Mouse (Mus musculus) forebrain, embryonic 11.5 days (tissue): Measurements from ENCODE around the gene Sp6. TPM values are rescaled to one million over a fixed set of nuclear protein-coding genes. Genes with fewer than 3 reads are reported as not detected.

Source experiments
- ATAC-seq: fragments of 200-750 bp; cut with Nextera tagmentation; replicated peaks from 2 replicates; pipeline ENCODE4 v1.8.0; 2017; ENCODE audit warnings: moderate TSS enrichment; ENCODE audit not compliant: low FRiP score
- DNase-seq: peaks from one replicate; pipeline ENCODE4 v3.0.0-alpha.2; 2017; ENCODE audit warnings: low spot score
- H3K27ac ChIP-seq: fragments of 300-500 bp; sonication (generic); 2 replicates; pipeline ENCODE4 v1.5.1; 2014; ENCODE audit warnings: low read depth, low read length
- H3K27me3 ChIP-seq: fragments of 300-500 bp; sonication (generic); 2 replicates; pipeline ENCODE4 v1.6.1; 2014; ENCODE audit warnings: mild to moderate bottlenecking, low read length, mixed read lengths; ENCODE audit not compliant: control insufficient read depth, insufficient read depth
- H3K36me3 ChIP-seq: fragments of 300-500 bp; sonication (generic); 2 replicates; pipeline ENCODE4 v1.6.1; 2014; ENCODE audit warnings: mild to moderate bottlenecking, low read length, moderate library complexity, mixed read lengths; ENCODE audit not compliant: control insufficient read depth, insufficient read depth
- H3K4me1 ChIP-seq: fragments of 300-500 bp; sonication (generic); replicated peaks from 2 replicates; pipeline ENCODE4 v1.6.1; 2014; ENCODE audit warnings: low read length, mixed read lengths; ENCODE audit not compliant: control insufficient read depth, insufficient read depth
- H3K4me2 ChIP-seq: fragments of 300-500 bp; sonication (generic); 2 replicates; pipeline ENCODE4 v1.6.1; 2014; ENCODE audit warnings: low read depth, mild to moderate bottlenecking, low read length, moderate library complexity, mixed read lengths; ENCODE audit not compliant: severe bottlenecking
- H3K4me3 ChIP-seq: fragments of 300-500 bp; sonication (generic); 2 replicates; pipeline ENCODE4 v1.5.1; 2014; ENCODE audit warnings: low read depth, low read length
- H3K9ac ChIP-seq: fragments of 300-500 bp; sonication (generic); 2 replicates; pipeline ENCODE4 v1.6.1; 2014; ENCODE audit warnings: low read length
- H3K9me3 ChIP-seq: fragments of 300-500 bp; sonication (generic); 2 replicates; pipeline ENCODE4 v1.6.1; 2016; ENCODE audit warnings: low read length, mixed read lengths; ENCODE audit not compliant: control insufficient read depth
- WGBS: fragments of 180-500 bp; shearing (Covaris S2); extraction: QIAGEN DNeasy Blood & Tissue Kit; methylation state at CpG from one replicate; pipeline ENCODE4 v1.1.7; 2014; 5-methylcytosine and 5-hydroxymethylcytosine counted together
- polyA plus RNA-seq: library from polyadenylated mRNA; unstranded; fragments of >200 nt; fragmentation: Nextera tagmentation; extraction: Ambion mirVana; gene quantifications from 2 replicates; pipeline ENCODE4 v1.2.1, GENCODE M21; 2014

Sp6 gene
- polyA plus RNA-seq, result 0.17 TPM in 1 of 2 replicates, not detected in the other

DNA sequence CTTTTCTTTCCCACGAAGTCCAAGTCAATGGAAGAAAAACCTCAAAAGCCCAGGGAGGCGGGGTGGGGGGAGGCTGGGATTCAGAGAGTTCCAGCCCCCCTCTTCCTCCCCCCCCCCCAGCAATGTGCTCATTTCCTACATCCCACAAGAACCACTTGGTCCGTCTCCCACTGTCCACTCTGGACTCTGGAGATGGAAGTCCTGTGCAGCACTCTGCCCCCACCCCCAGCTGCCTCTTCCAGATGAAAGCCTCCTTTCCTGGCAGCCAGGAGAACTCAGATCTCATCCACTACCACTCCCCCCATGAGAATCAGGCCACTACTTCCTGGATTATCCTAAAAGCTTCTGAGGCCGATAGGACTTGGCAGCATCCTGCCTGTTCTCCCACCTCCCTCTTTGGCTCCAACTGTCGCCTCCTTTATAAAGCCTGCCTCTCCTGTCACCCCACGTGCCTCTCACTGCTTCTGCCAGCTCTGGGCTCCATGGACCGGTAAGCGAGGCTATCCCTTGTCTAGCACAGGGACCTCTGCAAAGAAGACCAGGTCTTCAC is at the start of gene Sp6:
Gene Sp6 (plus strand): TSS at position 274 of the 550 bp plus-strand sequence.
- Histone ChIP-seq H3K36me3 (no peaks in the 10 kb centered on the region), H3K4me1 (no peaks in the 10 kb centered on the region; the same call in 1 of the 2 replicates), H3K4me3 (no peak within 1 kb of the TSS), H3K9me3 (no peaks in the 10 kb centered on the region), H3K27me3 (peaks cover 24% of the 10 kb centered on the region), H3K9ac (no peak within 1 kb of the TSS), H3K27ac (no peak within 1 kb of the TSS), H3K4me2 (no peak within 1 kb of the TSS)
- 42% methylated on average over 8 of the region's 8 CpGs for WGBS
- DNase-seq (no peak), ATAC-seq (no peak)

DNA sequence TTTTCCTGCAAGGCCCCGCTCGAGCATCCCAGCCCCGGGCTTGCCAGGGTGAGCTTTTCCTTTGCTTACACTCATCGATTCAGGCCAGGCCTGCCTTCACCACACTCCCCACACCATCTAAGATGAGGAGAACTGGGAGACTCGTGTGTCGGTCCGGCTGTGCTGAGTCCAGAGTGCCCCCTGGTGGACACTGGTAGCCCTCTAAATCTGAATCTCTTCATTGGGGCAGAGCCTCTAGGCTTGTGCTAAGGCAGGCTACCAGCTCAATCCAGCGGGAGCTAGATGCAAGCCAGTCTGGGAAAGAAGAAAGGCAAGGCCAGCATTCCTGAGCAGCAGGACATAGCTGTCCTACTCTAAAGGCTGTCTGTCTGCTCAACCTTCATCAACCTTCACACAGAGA is 49.6 kb upstream of the Sp6 start:
- peak; percentile 91 for DNase-seq
- Histone ChIP-seq H3K36me3 (peaks cover 6% of the 10 kb centered on the region; the same call in 1 of the 2 replicates), H3K4me1 (no peaks in the 10 kb centered on the region), H3K9ac (no peak overlapping the region), H3K27ac (no peak overlapping the region), H3K4me3 (no peak overlapping the region), H3K9me3 (no peaks in the 10 kb centered on the region), H3K27me3 (no peaks in the 10 kb centered on the region), H3K4me2 (no peak overlapping the region)
- 24% methylated on average over 8 of the region's 8 CpGs for WGBS
- 0 out of 2 replicates have a peak, but pooled peaks have one; percentile 51 for ATAC-seq

DNA sequence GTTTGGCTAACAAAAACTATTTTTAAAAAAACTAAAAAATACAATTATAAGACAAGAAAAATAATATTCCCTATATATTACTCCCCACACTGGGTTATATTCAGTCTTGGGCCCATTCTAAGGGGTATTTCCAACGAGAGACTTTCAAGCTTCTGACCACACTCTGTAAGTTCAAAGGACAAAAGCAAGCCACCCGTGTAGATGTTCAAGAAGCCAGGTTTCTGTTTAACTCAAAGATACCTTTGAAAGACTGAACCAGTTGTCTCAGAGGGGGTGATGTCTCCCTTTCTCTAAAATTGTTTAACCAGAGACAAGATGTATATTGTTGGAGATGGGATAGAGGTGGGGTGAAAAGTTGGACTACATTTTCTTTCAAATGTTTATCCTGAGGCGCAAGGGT is 47.0 kb upstream of the Sp6 start:
- Histone ChIP-seq H3K4me1 (no peaks in the 10 kb centered on the region), H3K4me3 (no peak overlapping the region), H3K4me2 (no peak overlapping the region), H3K9ac (no peak overlapping the region), H3K27me3 (no peaks in the 10 kb centered on the region), H3K9me3 (no peaks in the 10 kb centered on the region), H3K27ac (no peak overlapping the region), H3K36me3 (peaks cover under 1% of the 10 kb centered on the region; the same call in 1 of the 2 replicates)
- ATAC-seq, result no peak
- 93% methylated on average over 3 of the region's 3 CpGs for WGBS
- DNase-seq, result no peak

- Histone ChIP-seq H3K9ac (no peak overlapping the region), H3K27ac (no peak overlapping the region)
Observed at GRCm38 (mm10) chr11:96966914-96967543, 46.2 kb upstream of the Sp6 start.

GRCm38 (mm10) chr11:96967544-96968269 is 45.5 kb upstream of the Sp6 start:
- no peak overlapping the region for H3K4me3 ChIP-seq
- DNase-seq (no peak), ATAC-seq (no peak)
- no peaks in the 10 kb centered on the region for H3K36me3 ChIP-seq
- no peak overlapping the region for H3K4me2 ChIP-seq
- no peaks in the 10 kb centered on the region for H3K27me3 ChIP-seq
- H3K27ac ChIP-seq, result no peak overlapping the region
- 0 out of 2 replicates have a peak, but pooled peaks cover 2% of the 10 kb centered on the region for H3K4me1 ChIP-seq
- no peaks in the 10 kb centered on the region for H3K9me3 ChIP-seq
- H3K9ac ChIP-seq, result no peak overlapping the region
- WGBS, result 90% methylated on average over 11 of the region's 11 CpGs

More at GRCm38 (mm10) chr11:96966914-96967543, 46.2 kb upstream of the Sp6 start:
- ATAC-seq (no peak), DNase-seq (no peak)
- H3K4me1 ChIP-seq, result no peaks in the 10 kb centered on the region
- H3K9me3 ChIP-seq, result no peaks in the 10 kb centered on the region
- no peak overlapping the region for H3K4me3 ChIP-seq
- H3K27me3 ChIP-seq, result no peaks in the 10 kb centered on the region
- 91% methylated on average over 13 of the region's 13 CpGs for WGBS
- no peak overlapping the region for H3K4me2 ChIP-seq
- H3K36me3 ChIP-seq, result no peaks in the 10 kb centered on the region

GRCm38 (mm10) chr11:96968476-96968875 is 44.7 kb upstream of the Sp6 start:
- Histone ChIP-seq H3K36me3 (no peaks in the 10 kb centered on the region), H3K4me3 (no peak overlapping the region), H3K9ac (no peak overlapping the region), H3K27me3 (no peaks in the 10 kb centered on the region), H3K27ac (no peak overlapping the region), H3K4me2 (no peak overlapping the region), H3K4me1 (0 out of 2 replicates have a peak, but pooled peaks cover 2% of the 10 kb centered on the region), H3K9me3 (no peaks in the 10 kb centered on the region)
- 70% methylated on average over 6 of the region's 6 CpGs for WGBS
- ATAC-seq (no peak), DNase-seq (no peak)

- 0 out of 2 replicates have a peak, but pooled peaks cover 2% of the 10 kb centered on the region for H3K4me1 ChIP-seq
- no peak overlapping the region for H3K9ac ChIP-seq
- ATAC-seq, result no peak
- no peak overlapping the region for H3K4me2 ChIP-seq
- no peak overlapping the region for H3K4me3 ChIP-seq
- H3K9me3 ChIP-seq, result no peaks in the 10 kb centered on the region
- H3K27ac ChIP-seq, result no peak overlapping the region
- no peaks in the 10 kb centered on the region for H3K27me3 ChIP-seq
- no peak for DNase-seq
- 78% methylated on average over 5 of the region's 5 CpGs for WGBS
- H3K36me3 ChIP-seq, result no peaks in the 10 kb centered on the region
Observed at GRCm38 (mm10) chr11:96969280-96969722, 43.9 kb upstream of the Sp6 start.

DNA sequence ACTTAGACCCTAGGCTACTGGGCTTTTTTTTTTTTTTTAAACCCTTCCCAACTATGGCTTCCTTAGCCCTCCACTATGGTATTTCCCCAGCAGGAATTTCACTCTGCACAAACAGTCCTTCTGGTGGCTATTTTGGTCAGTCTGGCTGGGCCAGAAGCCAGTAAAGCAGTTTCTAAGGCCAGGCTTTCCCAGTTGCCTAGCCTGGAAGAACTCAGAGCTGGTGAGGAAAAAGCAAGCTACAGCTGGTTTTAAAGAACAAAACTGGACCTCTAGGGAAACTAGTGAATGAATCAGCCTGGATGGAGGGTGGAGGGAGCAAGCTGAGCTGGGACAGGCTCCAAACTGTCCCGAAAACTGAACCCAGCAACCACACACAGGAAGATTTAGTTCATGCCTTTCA is 43.4 kb upstream of the Sp6 start:
- H3K36me3 ChIP-seq, result no peaks in the 10 kb centered on the region
- H3K9me3 ChIP-seq, result no peaks in the 10 kb centered on the region
- no peak overlapping the region for H3K27ac ChIP-seq
- H3K4me2 ChIP-seq, result no peak overlapping the region
- H3K27me3 ChIP-seq, result no peaks in the 10 kb centered on the region
- ATAC-seq (no peak), DNase-seq (no peak)
- no peak overlapping the region for H3K9ac ChIP-seq
- 94% methylated on average over 1 of the region's 1 CpGs for WGBS
- no peak overlapping the region for H3K4me3 ChIP-seq
- 0 out of 2 replicates have a peak, but pooled peaks cover 2% of the 10 kb centered on the region for H3K4me1 ChIP-seq
